Mouse (Mus musculus): ENCODE results near the gene Drd3. TPM values are rescaled to one million over a fixed set of nuclear protein-coding genes. Genes with fewer than 3 reads are reported as not detected.

Gene Drd3
- polyA plus RNA-seq, 1 experiment: not detected

GRCm38 (mm10) chr16:43800119-43800721, 46.4 kb downstream of the Drd3 start:
- Histone ChIP-seq H3K4me1 (ENCODE audit: control insufficient read depth, insufficient read depth, low read length) (peaks cover 3% of the 10 kb centered on the region; the same call in 1 of the 2 replicates), H3K27ac (ENCODE audit: insufficient read depth, low read depth, low read length) (no peak overlapping the region)
- TF ChIP-seq POLR2A (IDR thresholded peaks at IDR 0.05; ENCODE audit: borderline replicate concordance, low read depth, low read length): no peak
- TF ChIP-seq CTCF (IDR thresholded peaks at IDR 0.05; ENCODE audit: low read depth, low read length): no peak

GRCm38 (mm10) chr16:43801137-43801536, 47.3 kb downstream of the Drd3 start:
- H3K4me1 ChIP-seq (ENCODE audit: control insufficient read depth, insufficient read depth, low read length): peaks cover 3% of the 10 kb centered on the region; the same call in 1 of the 2 replicates
- TF ChIP-seq CTCF (IDR thresholded peaks at IDR 0.05; ENCODE audit: low read depth, low read length) (no peak), POLR2A (IDR thresholded peaks at IDR 0.05; ENCODE audit: borderline replicate concordance, low read depth, low read length) (no peak)
- H3K27ac ChIP-seq (ENCODE audit: insufficient read depth, low read depth, low read length): no peak overlapping the region
- no peak overlapping the region for H3K4me3 ChIP-seq (ENCODE audit: insufficient read depth, low read length)

More at GRCm38 (mm10) chr16:43800119-43800721, 46.4 kb downstream of the Drd3 start:
- no peak overlapping the region for H3K4me3 ChIP-seq (ENCODE audit: insufficient read depth, low read length)

GRCm38 (mm10) chr16:43801791-43802307, 48.0 kb downstream of the Drd3 start:
- no peak overlapping the region for H3K27ac ChIP-seq (ENCODE audit: insufficient read depth, low read depth, low read length)
- TF ChIP-seq POLR2A (IDR thresholded peaks at IDR 0.05; ENCODE audit: borderline replicate concordance, low read depth, low read length): no peak
- peak; percentile 51 for TF ChIP-seq CTCF (IDR thresholded peaks at IDR 0.05; ENCODE audit: low read depth, low read length)
- peak overlapping the region; percentile 22; the same call in 1 of the 2 replicates for H3K4me3 ChIP-seq (ENCODE audit: insufficient read depth, low read length)
- H3K4me1 ChIP-seq (ENCODE audit: control insufficient read depth, insufficient read depth, low read length): peaks cover 3% of the 10 kb centered on the region; the same call in 1 of the 2 replicates

GRCm38 (mm10) chr16:43802466-43802865, 48.6 kb downstream of the Drd3 start:
- Histone ChIP-seq H3K4me1 (ENCODE audit: control insufficient read depth, insufficient read depth, low read length) (peaks cover 3% of the 10 kb centered on the region; the same call in 1 of the 2 replicates), H3K4me3 (ENCODE audit: insufficient read depth, low read length) (no peak overlapping the region), H3K27ac (ENCODE audit: insufficient read depth, low read depth, low read length) (no peak overlapping the region)
- TF ChIP-seq CTCF (IDR thresholded peaks at IDR 0.05; ENCODE audit: low read depth, low read length) (no peak), POLR2A (IDR thresholded peaks at IDR 0.05; ENCODE audit: borderline replicate concordance, low read depth, low read length) (no peak)

GRCm38 (mm10) chr16:43804364-43804763, 50.5 kb downstream of the Drd3 start:
- H3K4me1 ChIP-seq (ENCODE audit: control insufficient read depth, insufficient read depth, low read length): peaks cover 3% of the 10 kb centered on the region; the same call in 1 of the 2 replicates
- no peak overlapping the region for H3K4me3 ChIP-seq (ENCODE audit: insufficient read depth, low read length)
- TF ChIP-seq CTCF (IDR thresholded peaks at IDR 0.05; ENCODE audit: low read depth, low read length) (no peak), POLR2A (IDR thresholded peaks at IDR 0.05; ENCODE audit: borderline replicate concordance, low read depth, low read length) (no peak)
- no peak overlapping the region for H3K27ac ChIP-seq (ENCODE audit: insufficient read depth, low read depth, low read length)

- no peak overlapping the region for H3K27ac ChIP-seq (ENCODE audit: insufficient read depth, low read depth, low read length)
- TF ChIP-seq CTCF (IDR thresholded peaks at IDR 0.05; ENCODE audit: low read depth, low read length) (no peak), POLR2A (IDR thresholded peaks at IDR 0.05; ENCODE audit: borderline replicate concordance, low read depth, low read length) (no peak)
- peaks cover 5% of the 10 kb centered on the region for H3K4me1 ChIP-seq (ENCODE audit: control insufficient read depth, insufficient read depth, low read length)
- no peak overlapping the region for H3K4me3 ChIP-seq (ENCODE audit: insufficient read depth, low read length)
Measured at GRCm38 (mm10) chr16:43807048-43807447, 53.2 kb downstream of the Drd3 start.

GRCm38 (mm10) chr16:43809429-43809828, 55.6 kb downstream of the Drd3 start:
- peaks cover 2% of the 10 kb centered on the region for H3K4me1 ChIP-seq (ENCODE audit: control insufficient read depth, insufficient read depth, low read length)
- no peak overlapping the region for H3K27ac ChIP-seq (ENCODE audit: insufficient read depth, low read depth, low read length)
- H3K4me3 ChIP-seq (ENCODE audit: insufficient read depth, low read length): no peak overlapping the region
- TF ChIP-seq CTCF (IDR thresholded peaks at IDR 0.05; ENCODE audit: low read depth, low read length) (no peak), POLR2A (IDR thresholded peaks at IDR 0.05; ENCODE audit: borderline replicate concordance, low read depth, low read length) (no peak)

GRCm38 (mm10) chr16:43811402-43811801, 57.6 kb downstream of the Drd3 start:
- Histone ChIP-seq H3K4me3 (ENCODE audit: insufficient read depth, low read length) (no peak overlapping the region), H3K27ac (ENCODE audit: insufficient read depth, low read depth, low read length) (no peak overlapping the region), H3K4me1 (ENCODE audit: control insufficient read depth, insufficient read depth, low read length) (peaks cover 2% of the 10 kb centered on the region; the same call in 1 of the 2 replicates)
- no peak for TF ChIP-seq CTCF (IDR thresholded peaks at IDR 0.05; ENCODE audit: low read depth, low read length)
- no peak for TF ChIP-seq POLR2A (IDR thresholded peaks at IDR 0.05; ENCODE audit: borderline replicate concordance, low read depth, low read length)

- Histone ChIP-seq H3K27ac (ENCODE audit: insufficient read depth, low read depth, low read length) (no peak overlapping the region), H3K4me1 (ENCODE audit: control insufficient read depth, insufficient read depth, low read length) (peaks cover 2% of the 10 kb centered on the region; the same call in 1 of the 2 replicates), H3K4me3 (ENCODE audit: insufficient read depth, low read length) (no peak overlapping the region)
- TF ChIP-seq POLR2A (IDR thresholded peaks at IDR 0.05; ENCODE audit: borderline replicate concordance, low read depth, low read length) (no peak), CTCF (IDR thresholded peaks at IDR 0.05; ENCODE audit: low read depth, low read length) (no peak)
Measured at GRCm38 (mm10) chr16:43814644-43815043, 60.8 kb downstream of the Drd3 start.

- no peak overlapping the region for H3K4me3 ChIP-seq (ENCODE audit: insufficient read depth, low read length)
Measured at GRCm38 (mm10) chr16:43816321-43816720, 62.5 kb downstream of the Drd3 start.

More at GRCm38 (mm10) chr16:43816321-43816720, 62.5 kb downstream of the Drd3 start:
- H3K4me1 ChIP-seq (ENCODE audit: control insufficient read depth, insufficient read depth, low read length): peaks cover 2% of the 10 kb centered on the region; the same call in 1 of the 2 replicates
- H3K27ac ChIP-seq (ENCODE audit: insufficient read depth, low read depth, low read length): no peak overlapping the region
- no peak for TF ChIP-seq CTCF (IDR thresholded peaks at IDR 0.05; ENCODE audit: low read depth, low read length)
- TF ChIP-seq POLR2A (IDR thresholded peaks at IDR 0.05; ENCODE audit: borderline replicate concordance, low read depth, low read length): no peak

Measured in bone marrow macrophage, adult 2 months (primary cell).